Mouse (Mus musculus) effector memory CD4-positive, alpha-beta T cell, adult 5 months (primary cell): ENCODE data around the gene Cd40lg. TPM values are rescaled to one million over a fixed set of nuclear protein-coding genes. Genes with fewer than 3 reads are reported as not detected.

ENCODE experiments used
- polyA plus RNA-seq: library from polyadenylated mRNA; unstranded; fragments of 100-300 nt; shearing (Covaris generic); gene quantifications from one replicate; pipeline ENCODE4 v1.2.1, GENCODE M21; 2017

Gene Cd40lg
- polyA plus RNA-seq: 752 TPM

GRCm38 (mm10) chrX:57211876-57212275 lies at the start of gene Cd40lg:
TSS of gene Cd40lg (plus strand) at chrX:57212143.

Other genes with a start within 250 kb of the Cd40lg start
- not detected for gene Brs3, start 169.1 kb upstream of the Cd40lg start, polyA plus RNA-seq
- 62.7 TPM for gene Htatsf1, start 158.6 kb upstream of the Cd40lg start, polyA plus RNA-seq
- gene Vgll1, start 124.0 kb upstream of the Cd40lg start, polyA plus RNA-seq: not detected
- 105 TPM for gene Arhgef6, start 126.6 kb downstream of the Cd40lg start, polyA plus RNA-seq
- gene Rbmx, start 180.9 kb downstream of the Cd40lg start, polyA plus RNA-seq: 90.9 TPM
- gene Gm364, start 197.0 kb downstream of the Cd40lg start, polyA plus RNA-seq: not detected